Mouse (Mus musculus) CD4-positive helper T cell, adult 2 months (primary cell): ENCODE measurements around the gene Polr2m.

Experiments used
- DNase-seq: peaks from one replicate; pipeline ENCODE4 v3.0.0-alpha.2; 2012; ENCODE audit warnings: low read depth, missing footprints, low spot score

Gene Polr2m

GRCm38 (mm10) chr9:71467434-71467833 lies 18.3 kb downstream of the Polr2m start:
- no peak for DNase-seq

- no peak for DNase-seq
These were observed 19.6 kb downstream of the Polr2m start for GRCm38 (mm10) chr9:71466111-71466510.

DNA sequence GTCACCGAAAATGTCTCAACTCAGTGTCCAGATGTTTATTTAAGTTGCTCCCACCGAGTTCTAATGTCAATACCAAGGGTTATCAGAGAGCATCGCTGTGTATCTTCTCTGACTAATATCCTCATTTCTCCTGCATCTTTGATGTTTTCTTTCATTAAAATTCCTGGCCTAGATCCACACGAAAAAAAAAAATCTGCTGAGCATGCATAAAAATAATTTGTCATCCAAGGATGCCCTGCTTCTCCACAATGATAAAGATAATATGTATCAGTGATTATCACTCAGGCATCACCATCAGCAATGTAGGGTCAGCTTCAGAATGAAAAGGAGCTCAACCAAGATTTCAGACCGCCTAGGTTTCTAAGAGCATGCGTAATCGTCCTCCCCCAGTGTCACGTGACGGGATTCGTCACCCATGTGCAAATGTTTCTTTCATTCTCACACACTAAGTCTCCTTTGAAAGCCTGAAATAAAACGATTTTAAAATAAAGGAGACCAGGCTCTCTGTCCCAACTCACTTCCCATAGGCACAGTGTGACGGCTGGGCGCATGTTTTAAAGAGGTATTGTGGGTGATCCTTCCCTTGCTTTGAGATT lies 22.6 kb downstream of the Polr2m start:
- DNase-seq: no peak

GRCm38 (mm10) chr9:71456738-71457137 lies 29.0 kb downstream of the Polr2m start:
- no peak for DNase-seq

GRCm38 (mm10) chr9:71453917-71454316 lies 31.8 kb downstream of the Polr2m start:
- DNase-seq: no peak

- DNase-seq: no peak
These were observed 32.4 kb downstream of the Polr2m start for GRCm38 (mm10) chr9:71453352-71453751.

DNA sequence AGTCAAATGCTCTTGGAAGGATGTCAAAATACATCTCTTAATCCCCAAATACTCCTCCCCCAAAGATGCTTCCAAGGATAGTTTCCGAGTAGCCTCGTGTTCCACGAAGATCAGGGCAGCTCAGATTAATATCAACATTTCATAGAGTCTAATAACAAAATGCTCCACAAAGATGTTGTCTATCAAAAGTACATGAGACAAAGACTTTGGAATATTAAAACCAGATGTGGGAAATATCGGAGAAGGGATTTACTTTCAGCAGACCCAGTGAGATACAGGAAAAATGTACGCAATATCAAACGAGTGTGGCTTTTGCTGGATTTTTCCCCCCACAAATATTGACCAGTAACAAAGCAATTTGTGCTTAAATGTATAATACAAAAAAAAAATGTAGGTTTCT lies 35.1 kb downstream of the Polr2m start:
- no peak for DNase-seq

GRCm38 (mm10) chr9:71447573-71447972 lies 38.2 kb downstream of the Polr2m start:
- DNase-seq: no peak

GRCm38 (mm10) chr9:71445308-71445707 lies 40.4 kb downstream of the Polr2m start:
- no peak for DNase-seq

DNA sequence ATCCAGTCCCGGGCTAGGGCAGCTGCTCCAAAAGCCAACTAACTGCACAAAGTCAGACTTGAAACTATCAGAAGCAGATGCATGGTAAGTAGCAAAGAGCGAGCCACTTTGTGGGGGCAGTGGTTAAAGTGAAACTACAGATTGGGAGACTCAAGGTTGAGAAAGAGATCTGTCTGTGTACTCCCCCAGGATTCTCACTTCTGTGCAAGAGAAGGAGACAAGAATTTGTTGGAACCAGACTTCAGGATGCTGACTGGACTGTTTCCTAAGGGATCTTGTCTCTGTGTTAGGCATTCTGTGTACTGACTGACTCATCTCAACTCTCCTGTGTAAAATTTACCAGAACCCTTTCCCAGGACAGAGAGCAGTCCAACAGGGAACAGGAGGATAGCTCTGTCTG lies 47.6 kb downstream of the Polr2m start:
- no peak for DNase-seq
